Mouse (Mus musculus): ENCODE measurements around the gene Tenm3. TPM values are rescaled to one million over a fixed set of nuclear protein-coding genes. Genes with fewer than 3 reads are reported as not detected.

Gene Tenm3
- total and polyA plus RNA-seq, 3 experiments = 0.03 to 0.08 (median 0.07) TPM

- H3K27ac ChIP-seq (ENCODE audit: insufficient read depth, low read depth) = no peak overlapping the region
- no peaks in the 10 kb centered on the region for H3K27me3 ChIP-seq (replicated peaks)
- H3K9ac ChIP-seq (ENCODE audit: insufficient read depth, low read depth) = no peak overlapping the region
- dilution Hi-C loops (cut with MboI; ENCODE audit: extremely low pct_ligation_motif_present, extremely low pct_unique_long_range_greater_than_20kb, low sequenced_read_pairs) = no loop called here
- DNase-seq (ENCODE audit: extremely low read depth) = no peak
- no peaks in the 10 kb centered on the region for H3K4me1 ChIP-seq (ENCODE audit: control insufficient read depth in 1 of 2, insufficient read depth in 2 of 2)
- H3K4me2 ChIP-seq (ENCODE audit: insufficient read depth, low read depth, poor library complexity, severe bottlenecking) = no peak overlapping the region
- H3K4me3 ChIP-seq (replicated peaks in 1 of 3; ENCODE audit: low read depth in 2 of 3, low read length in 2 of 3, poor library complexity in 1 of 3) = no peak overlapping the region
- in situ Hi-C loops (cut with MboI; ENCODE audit: low pct_ligation_motif_present, low pct_unique_long_range_greater_than_20kb, low sequenced_read_pairs) = no loop called here
- no peaks in the 10 kb centered on the region for H3K36me3 ChIP-seq (replicated peaks in 1 of 2; ENCODE audit: control insufficient read depth in 1 of 2, insufficient read depth in 1 of 2, low read length in 1 of 2)
- no peaks in the 10 kb centered on the region for H3K79me2 ChIP-seq (replicated peaks; ENCODE audit: control insufficient read depth, extremely low read depth, insufficient read depth, poor library complexity, severe bottlenecking)
- TF ChIP-seq MXI1 (IDR thresholded peaks at IDR 0.05; ENCODE audit: low read depth, low read length) (no peak), UBTF (IDR thresholded peaks at IDR 0.05; ENCODE audit: low read depth, low read length) (no peak), HCFC1 (IDR thresholded peaks at IDR 0.05; ENCODE audit: low read depth, low read length) (no peak), NELFE (IDR thresholded peaks at IDR 0.05; ENCODE audit: low read depth, low read length) (no peak), POLR2A (IDR thresholded peaks at IDR 0.05; ENCODE audit: low read depth, low read length) (no peak), POLR2AphosphoS2 (IDR thresholded peaks at IDR 0.05; ENCODE audit: low read depth, low read length) (no peak), CTCF (conservative IDR thresholded peaks at IDR 0.05 in 1 of 2, IDR thresholded peaks at IDR 0.05 in 1 of 2; ENCODE audit: low read depth in 2 of 2, low read length in 2 of 2) (no peak), MYC (IDR thresholded peaks at IDR 0.05; ENCODE audit: low read depth, low read length) (no peak), EP300 (IDR thresholded peaks at IDR 0.05; ENCODE audit: low read length) (no peak), SMC3 (IDR thresholded peaks at IDR 0.05; ENCODE audit: low read depth, low read length) (no peak)
- peaks cover 59% of the 10 kb centered on the region for H3K9me3 ChIP-seq (replicated peaks; ENCODE audit: low read length)
Observed at GRCm38 (mm10) chr8:48792587-48793326, 51.0 kb downstream of the Tenm3 start.

GRCm38 (mm10) chr8:48783308-48783707 lies 60.4 kb downstream of the Tenm3 start:
- Histone ChIP-seq H3K27ac (ENCODE audit: insufficient read depth, low read depth) (no peak overlapping the region), H3K27me3 (replicated peaks) (no peaks in the 10 kb centered on the region), H3K4me2 (ENCODE audit: insufficient read depth, low read depth, poor library complexity, severe bottlenecking) (no peak overlapping the region), H3K9me3 (replicated peaks; ENCODE audit: low read length) (peaks cover 79% of the 10 kb centered on the region), H3K4me1 (ENCODE audit: control insufficient read depth in 1 of 2, insufficient read depth in 2 of 2) (no peaks in the 10 kb centered on the region), H3K4me3 (replicated peaks in 1 of 3; ENCODE audit: low read depth in 2 of 3, low read length in 2 of 3, poor library complexity in 1 of 3) (no peak overlapping the region), H3K79me2 (replicated peaks; ENCODE audit: control insufficient read depth, extremely low read depth, insufficient read depth, poor library complexity, severe bottlenecking) (no peaks in the 10 kb centered on the region), H3K9ac (ENCODE audit: insufficient read depth, low read depth) (no peak overlapping the region), H3K36me3 (replicated peaks in 1 of 2; ENCODE audit: control insufficient read depth in 1 of 2, insufficient read depth in 1 of 2, low read length in 1 of 2) (no peaks in the 10 kb centered on the region)
- no peak for TF ChIP-seq E2F4 (IDR thresholded peaks at IDR 0.05; ENCODE audit: insufficient replicate concordance, low read depth, low read length)
- TF ChIP-seq RAD21 (IDR thresholded peaks at IDR 0.05; ENCODE audit: low read depth, low read length) = no peak
- no peak for TF ChIP-seq TCF12 (IDR thresholded peaks at IDR 0.05; ENCODE audit: low read depth, low read length)
- TF ChIP-seq KAT2A (IDR thresholded peaks at IDR 0.05; ENCODE audit: insufficient replicate concordance, low read length) = no peak
- TF ChIP-seq ETS1 (conservative IDR thresholded peaks at IDR 0.05; ENCODE audit: low read depth, low read length) = no peak
- no peak for TF ChIP-seq MAFK (IDR thresholded peaks at IDR 0.05; ENCODE audit: insufficient replicate concordance, low read length)
- no peak for TF ChIP-seq ZNF384 (IDR thresholded peaks at IDR 0.05; ENCODE audit: low read depth, low read length)
- no peak for TF ChIP-seq POLR2A (IDR thresholded peaks at IDR 0.05; ENCODE audit: low read depth, low read length)
- no peak for TF ChIP-seq GABPA (IDR thresholded peaks at IDR 0.05; ENCODE audit: insufficient replicate concordance, low read depth, low read length)
- no peak for TF ChIP-seq UBTF (IDR thresholded peaks at IDR 0.05; ENCODE audit: low read depth, low read length)
- no peak for TF ChIP-seq CTCF (conservative IDR thresholded peaks at IDR 0.05 in 1 of 2, IDR thresholded peaks at IDR 0.05 in 1 of 2; ENCODE audit: low read depth in 2 of 2, low read length in 2 of 2)
- no peak for TF ChIP-seq USF1 (IDR thresholded peaks at IDR 0.05; ENCODE audit: low read depth, low read length)
- no peak for TF ChIP-seq JUN (IDR thresholded peaks at IDR 0.05; ENCODE audit: insufficient read depth, low read depth, low read length)
- no peak for TF ChIP-seq BHLHE40 (IDR thresholded peaks at IDR 0.05; ENCODE audit: low read depth, low read length)
- in situ Hi-C loops (cut with MboI; ENCODE audit: low pct_ligation_motif_present, low pct_unique_long_range_greater_than_20kb, low sequenced_read_pairs) (no loop called here), dilution Hi-C loops (cut with MboI; ENCODE audit: extremely low pct_ligation_motif_present, extremely low pct_unique_long_range_greater_than_20kb, low sequenced_read_pairs) (no loop called here)
- DNase-seq (ENCODE audit: extremely low read depth) = no peak

Data from CH12.LX (cell line).